Mouse (Mus musculus) myocyte (in vitro differentiated cells): Measurements from ENCODE around the gene Bglap. TPM values are rescaled to one million over a fixed set of nuclear protein-coding genes. Genes with fewer than 3 reads are reported as not detected.
"Not testable (repeated sequence)": the region's sequence is repeated elsewhere in the genome, so short reads cannot be mapped to it uniquely, and the experiment has no call there.

Experiments used
- H3K27me3 ChIP-seq: one replicate; pipeline ENCODE4 v1.6.1; 2011; ENCODE audit not compliant: control insufficient read depth, insufficient read depth, insufficient read length
- H3K36me3 ChIP-seq: one replicate; pipeline ENCODE4 v1.6.1; 2011; ENCODE audit not compliant: control insufficient read depth, insufficient read depth
- H3K4me2 ChIP-seq: one replicate; pipeline ENCODE4 v1.6.1; 2011; ENCODE audit warnings: low read depth, control low read depth
- H3K4me3 ChIP-seq: one replicate; pipeline ENCODE4 v1.5.1; 2011; ENCODE audit warnings: mild to moderate bottlenecking, control low read depth, moderate library complexity
- H3K79me2 ChIP-seq: one replicate; pipeline ENCODE4 v1.6.1; 2011; ENCODE audit not compliant: control insufficient read depth, insufficient read depth
- H3ac ChIP-seq: one replicate; pipeline ENCODE4 v1.6.1; 2011; ENCODE audit not compliant: control insufficient read depth, insufficient read length
- CEBPB ChIP-seq: IDR thresholded peaks from 2 replicates; pipeline ENCODE4 v1.6.1; 2011; ENCODE audit warnings: mild to moderate bottlenecking, moderate library complexity; ENCODE audit not compliant: poor library complexity, insufficient read depth, severe bottlenecking
- E2F4 ChIP-seq: IDR thresholded peaks from one replicate; pipeline ENCODE4 v1.6.1; 2011; ENCODE audit warnings: mild to moderate bottlenecking, control low read depth, moderate library complexity; ENCODE audit not compliant: insufficient read depth
- MAX ChIP-seq: IDR thresholded peaks from one replicate; pipeline ENCODE4 v1.6.1; 2011; ENCODE audit warnings: low read depth, mild to moderate bottlenecking, control low read depth
- MYOD1 ChIP-seq, 3 experiments: IDR thresholded peaks; one replicate each; pipeline ENCODE4 v1.6.1; 2011; ENCODE audit warnings: control low read depth in 2 of 3, low read depth in 2 of 3, mild to moderate bottlenecking in 2 of 3, moderate library complexity in 1 of 3; ENCODE audit not compliant: insufficient read length in 2 of 3, control insufficient read depth in 1 of 3
- MYOG ChIP-seq, 3 experiments: IDR thresholded peaks; one replicate each; pipeline ENCODE4 v1.6.1; 2011; ENCODE audit warnings: control low read depth in 2 of 3, low read depth in 2 of 3, mild to moderate bottlenecking in 2 of 3; ENCODE audit not compliant: insufficient read length in 2 of 3, control insufficient read depth in 1 of 3, insufficient read depth in 1 of 3
- POLR2A ChIP-seq: IDR thresholded peaks from one replicate; pipeline ENCODE4 v1.6.1; 2011; ENCODE audit warnings: low read depth, mild to moderate bottlenecking, control low read depth, moderate library complexity; ENCODE audit not compliant: insufficient read length
- POLR2AphosphoS2 ChIP-seq: IDR thresholded peaks from one replicate; pipeline ENCODE4 v1.6.1; 2011; ENCODE audit warnings: low read depth, control low read depth; ENCODE audit not compliant: insufficient read length
- REST ChIP-seq: IDR thresholded peaks from one replicate; pipeline ENCODE4 v1.6.1; 2011; ENCODE audit warnings: mild to moderate bottlenecking, control low read depth, moderate library complexity; ENCODE audit not compliant: insufficient read depth, insufficient read length
- SRF ChIP-seq: IDR thresholded peaks from one replicate; pipeline ENCODE4 v1.6.1; 2011; ENCODE audit warnings: low read depth; ENCODE audit not compliant: control insufficient read depth, insufficient read length
- TCF12 ChIP-seq: IDR thresholded peaks from one replicate; pipeline ENCODE4 v1.6.1; 2011; ENCODE audit warnings: mild to moderate bottlenecking, control low read depth; ENCODE audit not compliant: poor library complexity, insufficient read depth, severe bottlenecking
- TCF3 ChIP-seq: IDR thresholded peaks from one replicate; pipeline ENCODE4 v1.6.1; 2011; ENCODE audit warnings: low read depth, control low read depth; ENCODE audit not compliant: insufficient read length
- USF1 ChIP-seq: IDR thresholded peaks from one replicate; pipeline ENCODE4 v1.6.1; 2011; ENCODE audit warnings: low read depth, mild to moderate bottlenecking, control low read depth, moderate library complexity
- polyA plus RNA-seq: library from polyadenylated mRNA; unstranded; fragments of >200 nt; fragmentation: generic; extraction: Trizol; gene quantifications from one replicate; pipeline ENCODE4 v1.2.1, GENCODE M21; 2012; ENCODE audit warnings: missing spikeins

Bglap gene
- polyA plus RNA-seq, 1 experiment: 0.34 TPM

DNA sequence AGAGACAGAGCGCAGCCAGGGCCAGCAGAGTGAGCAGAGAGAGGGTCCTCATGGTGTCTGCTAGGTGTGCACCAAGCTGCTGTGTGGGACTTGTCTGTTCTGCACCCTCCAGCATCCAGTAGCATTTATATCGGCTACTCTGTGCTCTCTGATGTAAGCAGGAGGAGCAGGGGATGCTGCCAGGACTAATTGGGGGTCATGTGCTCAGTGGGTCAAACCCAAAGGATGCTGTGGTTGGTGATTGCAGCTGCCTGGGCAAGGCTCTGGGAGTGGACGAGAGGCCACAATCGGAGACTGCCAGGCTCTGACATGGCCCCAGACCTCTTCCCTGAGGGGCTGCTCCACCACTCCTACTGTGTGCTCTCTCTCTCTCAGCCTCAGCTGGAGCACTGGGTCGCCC is 5.7 kb downstream of the Bglap start, which contains the start of gene Bglap2:
Gene Bglap2, minus strand, starts transcription at position 101 of the 400 bp plus-strand sequence.
- H3ac ChIP-seq, H3K36me3 ChIP-seq, H3K79me2 ChIP-seq, H3K27me3 ChIP-seq, H3K4me2 ChIP-seq, H3K4me3 ChIP-seq: not testable (repeated sequence)
- TF ChIP-seq MYOG (IDR thresholded peaks at IDR 0.05; ENCODE audit: control insufficient read depth in 1 of 3, insufficient read depth in 1 of 3, insufficient read length in 2 of 3, low read depth in 2 of 3): peak in 1 of 3 experiments; percentile 4

DNA sequence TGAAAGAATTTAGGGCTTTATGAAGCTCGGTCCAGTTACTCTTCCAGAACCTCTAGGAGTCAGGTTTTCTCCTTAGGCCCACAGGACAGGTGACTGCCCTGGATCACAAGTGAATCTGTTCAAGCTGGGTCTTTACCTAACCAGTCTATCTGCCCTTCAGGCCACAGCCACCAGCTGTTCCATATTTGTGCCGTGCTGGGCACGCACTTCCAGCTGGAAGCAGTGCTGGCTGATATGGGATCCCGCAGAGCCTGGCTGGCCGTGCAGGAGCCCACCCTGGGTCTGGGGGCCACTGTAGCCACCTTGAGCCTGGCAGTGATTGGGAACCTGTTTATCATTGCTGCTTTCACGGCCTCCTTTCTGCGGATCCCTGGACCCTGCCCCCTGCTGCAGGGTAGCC is 7.6 kb downstream of the Bglap start:
- not testable (repeated sequence) for H3K4me3 ChIP-seq, H3K79me2 ChIP-seq, H3K27me3 ChIP-seq, H3ac ChIP-seq, H3K36me3 ChIP-seq
- H3K4me2 ChIP-seq: peak overlapping the region; percentile 60

DNA sequence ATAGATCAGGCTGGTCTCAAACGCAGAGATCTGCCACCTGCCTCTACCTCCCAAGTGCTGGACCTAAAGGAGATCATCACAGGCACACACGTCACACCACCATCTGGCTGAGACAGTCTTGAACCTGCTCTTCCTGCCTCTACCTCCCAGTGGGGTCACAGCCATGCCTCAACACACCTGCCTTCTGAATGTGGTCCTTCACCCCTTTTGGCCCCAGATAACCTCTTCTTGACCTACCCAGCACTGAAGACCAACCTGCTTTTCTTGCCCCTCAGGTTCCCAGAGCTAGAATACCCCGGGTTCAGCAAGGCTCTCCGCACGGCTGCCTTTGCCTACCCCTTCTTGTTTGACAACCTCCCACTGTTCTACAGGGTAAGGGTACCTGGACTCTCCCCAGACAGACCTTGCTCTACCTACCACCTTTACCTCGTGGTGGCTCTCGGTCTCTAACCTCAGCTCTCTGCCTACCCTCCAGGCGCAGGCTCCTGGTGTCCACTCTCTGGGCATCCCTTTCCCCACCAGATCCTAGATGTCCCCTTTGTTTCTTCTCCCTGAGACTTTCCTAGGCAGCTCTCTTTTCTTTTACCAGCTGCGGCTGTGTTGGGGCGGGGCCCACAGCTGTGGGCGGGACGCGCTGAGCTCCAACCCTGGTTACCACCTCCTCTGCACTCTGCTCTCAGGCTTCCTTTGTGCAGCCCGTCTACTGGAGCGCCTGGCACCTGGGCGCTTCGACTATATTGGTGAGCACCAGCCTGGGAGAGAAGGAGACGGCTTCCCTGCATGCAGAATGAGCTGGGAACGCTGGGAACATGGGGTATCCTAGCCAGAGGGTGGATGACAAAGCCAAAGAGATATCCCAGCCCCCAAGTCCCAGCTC is 8.3 kb downstream of the Bglap start:
- not testable (repeated sequence) for H3K36me3 ChIP-seq, H3ac ChIP-seq, H3K79me2 ChIP-seq, H3K4me3 ChIP-seq, H3K27me3 ChIP-seq
- peak overlapping the region; percentile 60 for H3K4me2 ChIP-seq

DNA sequence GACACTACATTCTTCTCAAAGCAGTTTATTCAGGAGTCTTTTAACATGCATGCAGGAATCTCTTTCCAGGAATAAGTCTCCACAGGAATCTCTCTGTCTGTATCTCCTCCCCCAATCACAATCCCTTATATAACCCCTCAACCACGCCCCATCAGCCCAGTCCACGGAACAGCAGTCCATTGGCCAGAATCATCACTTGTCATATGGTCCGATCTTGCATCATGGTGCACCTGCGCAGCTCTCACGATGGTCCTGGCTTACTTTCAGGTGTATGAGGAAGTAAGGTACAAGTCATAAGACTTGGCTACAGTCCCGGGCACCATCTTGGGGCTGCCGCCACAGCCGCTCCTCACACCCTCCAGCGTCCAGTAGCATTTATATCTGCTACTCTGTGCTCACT is 11.6 kb downstream of the Bglap start, which contains the start of gene Bglap3:
Gene Bglap3, minus strand, starts transcription at position 101 of the 400 bp plus-strand sequence.
- H3K36me3 ChIP-seq, H3ac ChIP-seq, H3K4me2 ChIP-seq, H3K27me3 ChIP-seq, H3K4me3 ChIP-seq, H3K79me2 ChIP-seq: not testable (repeated sequence)

DNA sequence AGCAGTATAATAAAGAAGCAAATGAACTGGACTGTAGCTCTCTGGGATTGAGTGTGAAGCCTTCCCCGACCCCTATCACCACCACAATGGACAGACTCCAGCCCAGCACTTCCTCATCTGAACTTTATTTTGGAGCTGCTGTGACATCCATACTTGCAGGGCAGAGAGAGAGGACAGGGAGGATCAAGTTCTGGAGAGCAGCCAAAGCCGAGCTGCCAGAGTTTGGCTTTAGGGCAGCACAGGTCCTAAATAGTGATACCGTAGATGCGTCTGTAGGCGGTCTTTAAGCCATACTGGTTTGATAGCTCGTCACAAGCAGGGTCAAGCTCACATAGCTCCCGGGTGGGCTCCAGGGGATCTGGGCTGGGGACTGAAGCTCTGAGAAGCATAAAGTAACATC is 15.8 kb downstream of the Bglap start:
- not testable (repeated sequence) for H3K36me3 ChIP-seq, H3K4me3 ChIP-seq, H3K79me2 ChIP-seq, H3K27me3 ChIP-seq, H3K4me2 ChIP-seq, H3ac ChIP-seq

DNA sequence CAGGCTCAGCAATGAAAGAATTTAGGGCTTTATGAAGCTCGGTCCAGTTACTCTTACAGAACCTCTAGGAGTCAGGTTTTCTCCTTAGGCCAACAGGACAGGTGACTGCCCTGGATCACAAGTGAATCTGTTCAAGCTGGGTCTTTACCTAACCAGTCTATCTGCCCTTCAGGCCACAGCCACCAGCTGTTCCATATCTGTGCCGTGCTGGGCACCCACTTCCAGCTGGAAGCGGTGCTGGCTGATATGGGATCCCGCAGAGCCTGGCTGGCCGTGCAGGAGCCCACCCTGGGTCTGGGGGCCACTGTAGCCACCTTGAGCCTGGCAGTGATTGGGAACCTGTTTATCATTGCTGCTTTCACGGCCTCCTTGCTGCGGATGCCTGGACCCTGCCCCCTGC is 16.7 kb downstream of the Bglap start:
- H3K27me3 ChIP-seq, H3K36me3 ChIP-seq, H3K4me3 ChIP-seq, H3K79me2 ChIP-seq, H3ac ChIP-seq, H3K4me2 ChIP-seq: not testable (repeated sequence)

DNA sequence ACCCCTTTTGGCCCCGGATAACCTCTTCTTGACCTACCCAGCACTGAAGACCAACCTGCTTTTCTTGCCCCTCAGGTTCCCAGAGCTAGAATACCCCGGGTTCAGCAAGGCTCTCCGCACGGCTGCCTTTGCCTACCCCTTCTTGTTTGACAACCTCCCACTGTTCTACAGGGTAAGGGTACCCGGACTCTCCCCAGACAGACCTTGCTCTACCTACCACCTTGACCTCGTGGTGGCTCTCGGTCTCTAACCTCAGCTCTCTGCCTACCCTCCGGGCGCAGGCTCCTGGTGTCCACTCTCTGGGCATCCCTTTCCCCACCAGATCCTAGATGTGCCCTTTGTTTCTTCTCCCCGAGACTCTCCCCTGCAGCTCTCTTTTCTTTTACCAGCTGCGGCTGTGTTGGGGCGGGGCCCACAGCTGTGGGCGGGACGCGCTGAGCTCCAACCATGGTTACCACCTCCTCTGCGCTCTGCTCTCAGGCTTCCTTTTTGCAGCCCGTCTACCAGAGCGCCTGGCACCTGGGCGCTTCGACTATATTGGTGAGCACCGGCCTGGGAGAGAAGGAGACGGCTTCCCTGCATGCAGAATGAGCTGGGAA is 17.3 kb downstream of the Bglap start:
- H3K4me3 ChIP-seq, H3K27me3 ChIP-seq, H3K36me3 ChIP-seq, H3ac ChIP-seq, H3K79me2 ChIP-seq, H3K4me2 ChIP-seq: not testable (repeated sequence)

DNA sequence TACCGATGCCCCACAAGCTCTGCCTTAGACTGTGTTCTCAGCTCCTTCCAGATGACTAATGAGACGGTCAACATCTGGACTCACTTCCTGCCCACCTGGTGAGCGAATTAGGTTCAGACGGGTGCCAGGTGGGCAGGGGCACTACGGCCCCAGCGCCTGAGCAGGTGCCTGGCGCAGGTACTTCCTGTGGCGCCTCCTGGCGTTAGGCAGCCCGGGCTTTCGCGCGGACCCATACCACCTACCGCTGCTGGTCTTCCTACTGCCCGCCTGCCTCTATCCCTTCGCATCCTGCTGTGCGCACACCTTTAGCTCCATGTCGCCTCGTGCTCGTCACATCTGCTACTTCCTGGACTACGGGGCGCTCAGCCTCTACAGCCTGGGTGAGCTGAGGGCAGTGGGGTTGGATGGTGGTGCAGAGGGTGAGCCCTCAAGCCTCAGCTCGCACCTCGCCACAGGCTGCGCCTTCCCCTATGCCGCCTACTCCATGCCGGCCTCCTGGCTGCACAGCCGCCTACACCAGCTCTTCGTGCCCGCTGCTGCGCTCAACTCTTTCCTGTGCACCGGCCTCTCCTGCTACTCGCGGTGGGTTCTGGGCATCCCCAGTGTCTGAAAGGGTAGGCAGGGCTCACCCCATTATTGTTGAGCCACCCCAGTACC is 18.4 kb downstream of the Bglap start:
- H3K79me2 ChIP-seq: no peaks in the 10 kb centered on the region
- peaks cover 5% of the 10 kb centered on the region for H3K36me3 ChIP-seq
- H3ac ChIP-seq: no peak overlapping the region
- H3K27me3 ChIP-seq: no peaks in the 10 kb centered on the region
- H3K4me3 ChIP-seq: no peak overlapping the region
- TF ChIP-seq TCF3 (no peak), REST (no peak), USF1 (no peak), POLR2AphosphoS2 (no peak), CEBPB (no peak), TCF12 (no peak), E2F4 (no peak), MYOG (IDR thresholded peaks at IDR 0.05; ENCODE audit: control insufficient read depth in 1 of 3, insufficient read depth in 1 of 3, insufficient read length in 2 of 3, low read depth in 2 of 3) (no peak), MYOD1 (IDR thresholded peaks at IDR 0.05; ENCODE audit: control insufficient read depth in 1 of 3, insufficient read length in 2 of 3, low read depth in 2 of 3) (no peak), MAX (no peak), POLR2A (no peak), SRF (no peak)
- no peak overlapping the region for H3K4me2 ChIP-seq
